10 mouse cellular contexts compared by ENCODE assay signal in genomic region chr4:3090742-3091141, GRCm38 (mm10).
DNase-seq lines count a peak whose midpoint lies in the region; ATAC-seq and TF ChIP-seq lines count a peak whose summit lies in the region.
"Had no signal": no experiment of that assay in that cellular context is flagged by ENCODE, and none has a peak within 500 bp of the region (broad histone marks: within the 10 kb centered on the region; RNA-seq: fewer than 3 reads in every experiment).

No protein-coding gene starts in this region.

- H3K36me3 ChIP-seq in heart, embryonic 14.5 days (ENCODE audit: control insufficient read depth, insufficient read depth, low read length), result no peaks in the 10 kb centered on the region
- no peaks in the 10 kb centered on the region for H3K36me3 ChIP-seq in embryonic facial prominence, embryonic 13.5 days
- no peaks in the 10 kb centered on the region for H3K36me3 ChIP-seq in liver, embryonic 15.5 days (replicated peaks)

- H3K4me3 ChIP-seq in heart, embryonic 14.5 days (ENCODE audit: control insufficient read depth in 1 of 2, insufficient read depth in 1 of 2, low read depth in 1 of 2, low read length in 2 of 2), result no peak overlapping the region
- H3K4me3 ChIP-seq in embryonic facial prominence, embryonic 13.5 days, result no peak overlapping the region
- no peak overlapping the region for H3K4me3 ChIP-seq in liver, embryonic 15.5 days (replicated peaks)
- no peak overlapping the region for H3K4me3 ChIP-seq in gastrocnemius, adult 2 months

- H3K4me1 ChIP-seq in heart, embryonic 14.5 days (ENCODE audit: control insufficient read depth in 2 of 2, insufficient read depth in 2 of 2, low read length in 2 of 2), result no peaks in the 10 kb centered on the region
- no peaks in the 10 kb centered on the region for H3K4me1 ChIP-seq in embryonic facial prominence, embryonic 13.5 days
- no peaks in the 10 kb centered on the region for H3K4me1 ChIP-seq in liver, embryonic 15.5 days (replicated peaks)

- no peak overlapping the region for H3K27ac ChIP-seq in heart, embryonic 14.5 days (replicated peaks in 1 of 2; ENCODE audit: control insufficient read depth in 1 of 2, insufficient read depth in 1 of 2, low read depth in 2 of 2, low read length in 2 of 2)
- no peak overlapping the region for H3K27ac ChIP-seq in embryonic facial prominence, embryonic 13.5 days
- no peak overlapping the region for H3K27ac ChIP-seq in liver, embryonic 15.5 days (replicated peaks)
- no peak overlapping the region for H3K27ac ChIP-seq in gastrocnemius, adult 2 months

- H3K9me3 ChIP-seq in heart, embryonic 14.5 days (ENCODE audit: control insufficient read depth, low read length), result peaks cover 25% of the 10 kb centered on the region
- peaks cover 39% of the 10 kb centered on the region for H3K9me3 ChIP-seq in embryonic facial prominence, embryonic 13.5 days
- peaks cover 22% of the 10 kb centered on the region for H3K9me3 ChIP-seq in liver, embryonic 15.5 days (replicated peaks)

- H3K4me2 ChIP-seq in heart, embryonic 14.5 days (ENCODE audit: low read length), result no peak overlapping the region
- no peak overlapping the region for H3K4me2 ChIP-seq in embryonic facial prominence, embryonic 13.5 days
- no peak overlapping the region for H3K4me2 ChIP-seq in liver, embryonic 15.5 days

- H3K27me3 ChIP-seq in heart, embryonic 14.5 days (ENCODE audit: control insufficient read depth, insufficient read depth, low read length), result no peaks in the 10 kb centered on the region
- H3K27me3 ChIP-seq in embryonic facial prominence, embryonic 13.5 days, result no peaks in the 10 kb centered on the region
- H3K27me3 ChIP-seq in liver, embryonic 15.5 days, result no peaks in the 10 kb centered on the region

- H3K9ac ChIP-seq in heart, embryonic 14.5 days (ENCODE audit: low read length), result no peak overlapping the region
- H3K9ac ChIP-seq in embryonic facial prominence, embryonic 13.5 days, result no peak overlapping the region
- H3K9ac ChIP-seq in liver, embryonic 15.5 days, result no peak overlapping the region

- intact Hi-C loops in gastrocnemius, adult 2 months (cut with DNase I), result no loop called here

- 68% methylated on average over 9 of the region's 9 CpGs for WGBS in heart, embryonic 14.5 days
- 67% methylated on average over 9 of the region's 9 CpGs for whole genome bisulfite sequencing in embryonic facial prominence, embryonic 13.5 days
- WGBS in liver, embryonic 15.5 days (ENCODE audit: insufficient replicate concordance), result 56% methylated on average over 9 of the region's 9 CpGs

- peak; percentile 54 for ATAC-seq in heart, embryonic 14.5 days (ENCODE audit: insufficient number of reproducible peaks, insufficient read depth, low FRiP score, low read depth)
- peak; percentile 82 for ATAC-seq in embryonic facial prominence, embryonic 13.5 days (ENCODE audit: insufficient number of reproducible peaks, insufficient read depth, low FRiP score, low TSS enrichment, low read depth)
- 0 out of 2 replicates have a peak, but pooled peaks have one; percentile 15 for ATAC-seq in liver, embryonic 15.5 days (ENCODE audit: insufficient read depth)

- TF ChIP-seq CTCF in gastrocnemius, adult 2 months (IDR thresholded peaks at IDR 0.05), result no peak

- no peak for DNase-seq in heart, adult 8-10 months (ENCODE audit: low spot score)
- peak; percentile 3 for DNase-seq in CD4-positive helper T cell, adult 2 months (ENCODE audit: low read depth, low spot score)
- DNase-seq in ovary, postnatal 14 days (ENCODE audit: low spot score), result no peak
- DNase-seq in spleen, postnatal 36 days (ENCODE audit: low spot score in 2 of 2), result no peak
- DNase-seq in gastrocnemius, adult 2 months, result no peak
- DNase-seq: cerebellum, adult 9-11 months; kidney, postnatal 36 days had no signal

Comparison
In these comparisons a context has a peak if more than half of its experiments do, and no peak if none do; other contexts are left out.
1. ATAC-seq: peak in every context shown above with its lines; median percentile 82 in embryonic facial prominence, embryonic 13.5 days; 54 in heart, embryonic 14.5 days; 15 in liver, embryonic 15.5 days.